Mouse (Mus musculus) frontal cortex, adult 2 months (tissue): Measurements from ENCODE around the gene Gm12166. TPM values are rescaled to one million over a fixed set of nuclear protein-coding genes. Genes with fewer than 3 reads are reported as not detected.
"Not testable (repeated sequence)": the region's sequence is repeated elsewhere in the genome, so short reads cannot be mapped to it uniquely, and the experiment has no call there.

ENCODE experiments used
- DNase-seq, 2 experiments: peaks; one replicate each; pipeline ENCODE4 v3.0.0; 2022; ENCODE audit warnings: low spot score in 1 of 2; ENCODE audit errors: extremely low spot score in 1 of 2
- polyA plus RNA-seq: library from polyadenylated mRNA; depleted of rRNA; stranded (reverse); fragments of >200 nt; gene quantifications from 2 replicates; pipeline ENCODE4 v1.2.3, GENCODE M21; 2012

The Gm12166 gene
- polyA plus RNA-seq, 1 experiment: 8.3 TPM

- no peak for DNase-seq
Observed at GRCm38 (mm10) chr11:46056770-46057411, 4.8 kb upstream of the Gm12166 start.

- DNase-seq: peak in 1 of 2 experiments; percentile 66
Observed at GRCm38 (mm10) chr11:46055896-46056769, 4.0 kb upstream of the Gm12166 start, which contains the start of gene Adam19. TSS of gene Adam19 (plus strand) at chr11:46055992.

- no peak for DNase-seq
Observed at GRCm38 (mm10) chr11:46054911-46055895, 3.1 kb upstream of the Gm12166 start.

- DNase-seq: no peak
Observed at GRCm38 (mm10) chr11:46054311-46054710, 2.2 kb upstream of the Gm12166 start.

- not testable (repeated sequence) for DNase-seq
Observed at GRCm38 (mm10) chr11:46053457-46053856, 1.3 kb upstream of the Gm12166 start.

- no peak for DNase-seq
Observed at GRCm38 (mm10) chr11:46047264-46047663, 4.9 kb downstream of the Gm12166 start.

- DNase-seq: no peak
Observed at GRCm38 (mm10) chr11:46044781-46045180, 7.3 kb downstream of the Gm12166 start.

GRCm38 (mm10) chr11:46041607-46042267 is 10.4 kb downstream of the Gm12166 start:
- DNase-seq: no peak

- no peak for DNase-seq
Observed at GRCm38 (mm10) chr11:46040841-46041556, 11.1 kb downstream of the Gm12166 start.

- peak in 1 of 2 experiments; percentile 31 for DNase-seq
Observed at GRCm38 (mm10) chr11:46039335-46039734, 12.8 kb downstream of the Gm12166 start.

- DNase-seq: no peak
Observed at GRCm38 (mm10) chr11:46038901-46039300, 13.2 kb downstream of the Gm12166 start.

- DNase-seq: no peak
Observed at GRCm38 (mm10) chr11:46036374-46036773, 15.7 kb downstream of the Gm12166 start.

GRCm38 (mm10) chr11:46032956-46033355 is 19.2 kb downstream of the Gm12166 start:
- no peak for DNase-seq

GRCm38 (mm10) chr11:46031470-46031869 is 20.7 kb downstream of the Gm12166 start:
- DNase-seq: no peak

- DNase-seq: no peak
Observed at GRCm38 (mm10) chr11:46030026-46030425, 22.1 kb downstream of the Gm12166 start.

GRCm38 (mm10) chr11:46029485-46029884 is 22.6 kb downstream of the Gm12166 start:
- DNase-seq: no peak

GRCm38 (mm10) chr11:46027952-46028814 is 23.9 kb downstream of the Gm12166 start:
- no peak for DNase-seq

- DNase-seq: no peak
Observed at GRCm38 (mm10) chr11:46025962-46026392, 26.1 kb downstream of the Gm12166 start.
